Mouse (Mus musculus): ENCODE results near the gene Prss16.

GRCm38 (mm10) chr13:22039364-22039763 lies 29.8 kb upstream of the Prss16 start:
- TF ChIP-seq POLR2A (IDR thresholded peaks at IDR 0.05; ENCODE audit: borderline replicate concordance, control insufficient read depth, low read depth, low read length) (no peak), CTCF (IDR thresholded peaks at IDR 0.05; ENCODE audit: control insufficient read depth, insufficient read depth, low read length) (no peak)

Measured in bone marrow, adult 2 months (tissue).